Mouse (Mus musculus) left cerebral cortex, adult 8-10 months (tissue): ENCODE data around the gene Rbm12b1. TPM values are rescaled to one million over a fixed set of nuclear protein-coding genes. Genes with fewer than 3 reads are reported as not detected.
"Not testable (repeated sequence)": the region's sequence is repeated elsewhere in the genome, so short reads cannot be mapped to it uniquely, and the experiment has no call there.

Experiments used
- DNase-seq, 2 experiments: peaks; one replicate each; pipeline ENCODE4 v3.0.0; 2022; ENCODE audit warnings: low spot score in 2 of 2
- total RNA-seq, 4 experiments: library from RNA; stranded (reverse); gene quantifications; 2 replicates each; pipeline ENCODE4 v1.2.4; 2022

Gene Rbm12b1
- total RNA-seq = 10 to 100 TPM; 12.0 to 16.7 (median 14.6) TPM

DNA sequence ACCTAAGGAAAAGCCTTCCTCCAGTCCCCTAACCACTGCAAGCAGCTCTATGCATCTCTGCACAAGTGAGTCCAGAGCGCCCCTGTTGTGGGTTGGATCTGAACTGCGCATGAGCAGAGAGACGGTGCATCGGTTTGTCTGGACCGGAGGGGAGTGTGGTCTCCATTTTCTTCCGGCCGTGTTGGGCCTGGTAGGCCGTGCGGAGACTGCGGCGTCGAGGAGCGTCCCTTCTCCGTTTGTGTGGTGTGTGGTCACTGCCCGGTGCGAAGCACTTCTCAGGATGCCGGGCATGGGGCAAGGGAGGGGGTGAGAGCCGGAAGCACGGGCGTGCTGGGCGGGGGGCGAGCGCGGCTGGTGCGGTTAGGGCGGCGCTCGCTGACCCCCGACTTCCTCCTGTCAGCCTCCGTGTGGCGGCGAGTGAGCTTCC lies at the start of gene Rbm12b1:
Gene Rbm12b1 (plus strand): TSS at position 124 of the 427 bp plus-strand sequence.
- DNase-seq = peak; percentile 68 to 70

DNA sequence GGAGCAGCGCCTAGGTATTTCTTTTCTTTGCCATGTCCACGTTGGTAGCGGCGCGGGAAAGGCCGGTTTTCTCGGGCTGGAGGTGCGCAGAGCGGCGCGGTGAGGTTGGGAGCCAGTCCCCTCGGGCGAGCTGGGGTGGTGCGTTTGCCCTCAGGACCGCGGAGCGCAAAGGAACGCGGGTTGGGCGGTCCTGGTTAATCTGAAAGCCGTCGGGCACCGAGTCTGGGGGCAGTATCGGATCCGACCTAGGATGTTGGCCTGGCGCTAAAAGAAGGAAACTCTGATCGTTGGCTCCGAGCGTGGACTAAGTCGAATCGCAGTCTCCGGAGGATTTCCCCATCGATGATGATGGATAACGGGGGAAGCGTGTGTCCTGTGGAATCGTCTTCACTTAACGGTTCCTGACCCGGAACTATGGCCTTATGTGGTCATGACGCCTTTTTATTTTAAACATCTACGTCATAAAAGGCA lies 563 bp downstream of the Rbm12b1 start:
- not testable (repeated sequence) for DNase-seq

GRCm38 (mm10) chr4:12141516-12141915 lies 1.5 kb downstream of the Rbm12b1 start:
- DNase-seq = not testable (repeated sequence)

GRCm38 (mm10) chr4:12147660-12148059 lies 7.6 kb downstream of the Rbm12b1 start:
- no peak for DNase-seq

- no peak for DNase-seq
Observed at GRCm38 (mm10) chr4:12170986-12171317, 30.9 kb downstream of the Rbm12b1 start.

GRCm38 (mm10) chr4:12171318-12172091 lies 31.4 kb downstream of the Rbm12b1 start, which contains the start of gene Fam92a:
Gene Fam92a, minus strand, starts transcription at chr4:12172015.
- DNase-seq = peak; percentile 45 to 54

DNA sequence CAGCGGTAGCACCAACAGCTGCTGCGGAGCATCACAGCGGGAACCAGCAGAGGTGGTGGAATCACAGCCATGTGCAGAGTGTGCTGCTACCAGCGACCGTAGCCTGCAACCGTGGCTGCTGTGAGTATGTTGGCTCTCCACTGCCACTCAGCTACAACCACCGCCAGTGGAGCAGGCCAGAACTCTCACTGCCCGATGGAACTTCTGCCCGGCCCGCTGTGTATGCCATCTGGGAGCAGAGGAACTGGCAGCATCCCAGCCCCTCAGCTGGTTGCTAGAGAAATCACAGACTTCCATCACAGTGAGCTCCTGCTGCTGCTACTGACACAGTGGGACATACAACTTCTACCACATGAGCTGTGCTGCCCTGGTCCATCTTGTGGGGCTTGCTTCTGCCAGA lies 38.9 kb downstream of the Rbm12b1 start:
- peak; percentile 16 to 49 for DNase-seq

Other genes with a start within 250 kb of the Rbm12b1 start
- gene Gm10604, start 159.0 kb upstream of the Rbm12b1 start, total RNA-seq = not detected
- 10 to 100 TPM; 13.8 to 16.7 (median 16.0) TPM for gene Rbm12b2, start 50.8 kb upstream of the Rbm12b1 start, total RNA-seq
- gene Fam92a, start 31.8 kb downstream of the Rbm12b1 start, total RNA-seq = 10 to 100 TPM; 67.1 to 87.1 (median 75.7) TPM